Mouse (Mus musculus) CD4-positive helper T cell, adult 2 months (primary cell): ENCODE data around the gene Mesp1.

Experiments
- DNase-seq: peaks from one replicate; pipeline ENCODE4 v3.0.0-alpha.2; 2012; ENCODE audit warnings: low read depth, missing footprints, low spot score

Gene Mesp1

GRCm38 (mm10) chr7:79793688-79794087, at the start of gene Mesp1:
TSS of gene Mesp1 (minus strand) at chr7:79793788.
- no peak for DNase-seq

- DNase-seq = no peak
These were observed 48.6 kb upstream of the Mesp1 start for GRCm38 (mm10) chr7:79842163-79842562.

GRCm38 (mm10) chr7:79837247-79837646, 43.7 kb upstream of the Mesp1 start:
- no peak for DNase-seq

- no peak for DNase-seq
These were observed 41.6 kb upstream of the Mesp1 start for GRCm38 (mm10) chr7:79835196-79835595.

- no peak for DNase-seq
These were observed 39.4 kb upstream of the Mesp1 start for GRCm38 (mm10) chr7:79832980-79833379.

GRCm38 (mm10) chr7:79831585-79831984, 38.0 kb upstream of the Mesp1 start:
- DNase-seq = no peak

- no peak for DNase-seq
These were observed 37.6 kb upstream of the Mesp1 start for GRCm38 (mm10) chr7:79831145-79831544.

GRCm38 (mm10) chr7:79828341-79828740, 34.8 kb upstream of the Mesp1 start:
- no peak for DNase-seq

GRCm38 (mm10) chr7:79822092-79822695, 28.6 kb upstream of the Mesp1 start:
- no peak for DNase-seq

- DNase-seq = no peak
These were observed 26.4 kb upstream of the Mesp1 start for GRCm38 (mm10) chr7:79819996-79820395.

GRCm38 (mm10) chr7:79819515-79819914, 25.9 kb upstream of the Mesp1 start:
- DNase-seq = no peak

GRCm38 (mm10) chr7:79818321-79818720, 24.7 kb upstream of the Mesp1 start:
- DNase-seq = no peak

- DNase-seq = no peak
These were observed 19.8 kb upstream of the Mesp1 start for GRCm38 (mm10) chr7:79813409-79813808.

GRCm38 (mm10) chr7:79810611-79811506, 17.3 kb upstream of the Mesp1 start, which contains the start of gene Mesp2:
TSS of gene Mesp2 (plus strand) at chr7:79810727.
- DNase-seq = peak; percentile 80

GRCm38 (mm10) chr7:79808561-79808960, 15.0 kb upstream of the Mesp1 start:
- no peak for DNase-seq

- DNase-seq = no peak
These were observed 10.3 kb upstream of the Mesp1 start for GRCm38 (mm10) chr7:79803887-79804286.

GRCm38 (mm10) chr7:79802037-79802436, 8.4 kb upstream of the Mesp1 start:
- no peak for DNase-seq

GRCm38 (mm10) chr7:79801391-79801790, 7.8 kb upstream of the Mesp1 start:
- DNase-seq = no peak

GRCm38 (mm10) chr7:79800336-79800735, 6.7 kb upstream of the Mesp1 start:
- no peak for DNase-seq

GRCm38 (mm10) chr7:79799506-79799905, 5.9 kb upstream of the Mesp1 start:
- DNase-seq = no peak

- peak; percentile 50 for DNase-seq
These were observed 5.5 kb upstream of the Mesp1 start for GRCm38 (mm10) chr7:79799048-79799447.

- no peak for DNase-seq
These were observed 5.0 kb upstream of the Mesp1 start for GRCm38 (mm10) chr7:79798606-79799005.
